Mouse (Mus musculus) retina, adult 2 months (tissue): ENCODE data around the gene Utp11.

Source experiments
- DNase-seq: peaks from one replicate; pipeline ENCODE4 v3.0.0-alpha.2; 2012; ENCODE audit warnings: low read depth, low spot score

The Utp11 gene

GRCm38 (mm10) chr4:124632856-124633255 lies 60.5 kb downstream of the Utp11 start:
- no peak for DNase-seq

GRCm38 (mm10) chr4:124631456-124631855 lies 61.9 kb downstream of the Utp11 start:
- DNase-seq = no peak
